Mouse (Mus musculus): Measurements from ENCODE around the gene Arhgdig. TPM values are rescaled to one million over a fixed set of nuclear protein-coding genes. Genes with fewer than 3 reads are reported as not detected.

The Arhgdig gene
- polyA plus RNA-seq (2012), result 1.0 and 1.7 TPM in 2 replicates

GRCm38 (mm10) chr17:26207686-26208085 lies at the start of gene Arhgdig:
Arhgdig (minus strand) TSS chr17:26207786.

GRCm38 (mm10) chr17:26252539-26253251 lies 45.1 kb upstream of the Arhgdig start, which contains the start of gene Luc7l:
Luc7l (plus strand) TSS chr17:26252896.

GRCm38 (mm10) chr17:26244101-26244841 lies 36.7 kb upstream of the Arhgdig start, which contains the start of gene Fam234a:
Fam234a (minus strand) TSS chr17:26244242.

GRCm38 (mm10) chr17:26202737-26203136 lies 4.8 kb downstream of the Arhgdig start, which contains the start of gene Rgs11:
Rgs11 (plus strand) TSS chr17:26202951.

GRCm38 (mm10) chr17:26198892-26199291 lies 8.7 kb downstream of the Arhgdig start, which contains the start of gene Pdia2:
Pdia2 (minus strand) TSS chr17:26199087.

Other genes starting within 250 kb of the Arhgdig start
- 46.0 and 55.2 TPM in 2 replicates for gene Capn15, start 222.0 kb downstream of the Arhgdig start, polyA plus RNA-seq (2012)
- gene Rab11fip3, start 138.2 kb downstream of the Arhgdig start, polyA plus RNA-seq (2012), result 5.8 and 10.9 TPM in 2 replicates
- 0.79 and 1.8 TPM in 2 replicates for gene Decr2, start 117.4 kb downstream of the Arhgdig start, polyA plus RNA-seq (2012)
- 136 and 164 TPM in 2 replicates for gene Nme4, start 112.2 kb downstream of the Arhgdig start, polyA plus RNA-seq (2012)
- 14.6 and 15.2 TPM in 2 replicates for gene Tmem8, start 94.5 kb downstream of the Arhgdig start, polyA plus RNA-seq (2012)
- 212 and 241 TPM in 2 replicates for gene Mrpl28, start 84.3 kb downstream of the Arhgdig start, polyA plus RNA-seq (2012)
- gene Axin1, start 69.1 kb downstream of the Arhgdig start, polyA plus RNA-seq (2012), result 56.6 and 71.3 TPM in 2 replicates
- gene Pdia2, start 8.7 kb downstream of the Arhgdig start, polyA plus RNA-seq (2012), result 1.5 and 3.7 TPM in 2 replicates
- gene Rgs11, start 4.8 kb downstream of the Arhgdig start, polyA plus RNA-seq (2012), result 0.47 and 1.5 TPM in 2 replicates
- gene Fam234a, start 36.5 kb upstream of the Arhgdig start, polyA plus RNA-seq (2012), result 7.4 and 7.8 TPM in 2 replicates
- gene Luc7l, start 45.1 kb upstream of the Arhgdig start, polyA plus RNA-seq (2012), result 48.4 and 62.5 TPM in 2 replicates
- gene Neurl1b, start 207.0 kb upstream of the Arhgdig start, polyA plus RNA-seq (2012), result 2.2 and 2.3 TPM in 2 replicates